Mouse (Mus musculus): ENCODE results near the gene Angel1. TPM values are rescaled to one million over a fixed set of nuclear protein-coding genes. Genes with fewer than 3 reads are reported as not detected.

Angel1 gene
- total and polyA plus RNA-seq, 2 experiments from 2014 or later = 6.5 to 7.1 TPM

- ATAC-seq (no peak), DNase-seq (no peak)
- no peak overlapping the region for H3K27ac ChIP-seq (ENCODE audit: low read depth, low read length)
- H3K4me2 ChIP-seq (ENCODE audit: low read depth) = no peak overlapping the region
- H3K4me3 ChIP-seq (ENCODE audit: low read depth, low read length) = no peak overlapping the region
- no peak for TF ChIP-seq CTCF (IDR thresholded peaks at IDR 0.05; ENCODE audit: low read depth)
- H3K36me3 ChIP-seq (ENCODE audit: insufficient read depth) = peaks cover 62% of the 10 kb centered on the region
- H3K4me1 ChIP-seq (ENCODE audit: insufficient read depth) = peaks cover 7% of the 10 kb centered on the region
- no peaks in the 10 kb centered on the region for H3K27me3 ChIP-seq (ENCODE audit: insufficient read depth, low read length)
- no peak overlapping the region for H3K9ac ChIP-seq
- no peaks in the 10 kb centered on the region for H3K9me3 ChIP-seq (ENCODE audit: low read length)
- WGBS = 89% methylated on average over 4 of the region's 4 CpGs
These were observed 38.8 kb downstream of the Angel1 start for GRCm38 (mm10) chr12:86687445-86687955.

GRCm38 (mm10) chr12:86686551-86687330 lies 39.5 kb downstream of the Angel1 start:
- H3K4me3 ChIP-seq (ENCODE audit: low read depth, low read length) = no peak overlapping the region
- H3K9me3 ChIP-seq (ENCODE audit: low read length) = no peaks in the 10 kb centered on the region
- TF ChIP-seq CTCF (IDR thresholded peaks at IDR 0.05; ENCODE audit: low read depth) = no peak
- no peaks in the 10 kb centered on the region for H3K27me3 ChIP-seq (ENCODE audit: insufficient read depth, low read length)
- no peak overlapping the region for H3K9ac ChIP-seq
- H3K27ac ChIP-seq (ENCODE audit: low read depth, low read length) = no peak overlapping the region
- DNase-seq = no peak
- ATAC-seq = 0 out of 2 replicates have a peak, but pooled peaks have one; percentile 19
- 52% methylated on average over 12 of the region's 13 CpGs for WGBS
- H3K4me1 ChIP-seq (ENCODE audit: insufficient read depth) = peaks cover 9% of the 10 kb centered on the region
- no peak overlapping the region for H3K4me2 ChIP-seq (ENCODE audit: low read depth)
- peaks cover 55% of the 10 kb centered on the region for H3K36me3 ChIP-seq (ENCODE audit: insufficient read depth)

- no peak for DNase-seq
- no peak for TF ChIP-seq CTCF (IDR thresholded peaks at IDR 0.05; ENCODE audit: low read depth)
- no peaks in the 10 kb centered on the region for H3K27me3 ChIP-seq (ENCODE audit: insufficient read depth, low read length)
- ATAC-seq = no peak
- peaks cover 41% of the 10 kb centered on the region for H3K36me3 ChIP-seq (ENCODE audit: insufficient read depth)
- H3K4me1 ChIP-seq (ENCODE audit: insufficient read depth) = peaks cover 9% of the 10 kb centered on the region
- H3K4me2 ChIP-seq (ENCODE audit: low read depth) = no peak overlapping the region
- no peak overlapping the region for H3K27ac ChIP-seq (ENCODE audit: low read depth, low read length)
- H3K9me3 ChIP-seq (ENCODE audit: low read length) = no peaks in the 10 kb centered on the region
- no peak overlapping the region for H3K4me3 ChIP-seq (ENCODE audit: low read depth, low read length)
- WGBS = 64% methylated on average over 9 of the region's 9 CpGs
- H3K9ac ChIP-seq = no peak overlapping the region
These were observed 41.0 kb downstream of the Angel1 start for GRCm38 (mm10) chr12:86685275-86685674.

GRCm38 (mm10) chr12:86683698-86684097 lies 42.6 kb downstream of the Angel1 start:
- Histone ChIP-seq H3K36me3 (ENCODE audit: insufficient read depth) (peaks cover 25% of the 10 kb centered on the region), H3K27me3 (ENCODE audit: insufficient read depth, low read length) (no peaks in the 10 kb centered on the region), H3K9ac (no peak overlapping the region), H3K4me1 (ENCODE audit: insufficient read depth) (peaks cover 9% of the 10 kb centered on the region), H3K4me3 (ENCODE audit: low read depth, low read length) (no peak overlapping the region), H3K4me2 (ENCODE audit: low read depth) (peak overlapping the region; percentile 70; the same call in 1 of the 2 replicates), H3K9me3 (ENCODE audit: low read length) (no peaks in the 10 kb centered on the region), H3K27ac (ENCODE audit: low read depth, low read length) (no peak overlapping the region)
- DNase-seq (no peak), ATAC-seq (no peak)
- 77% methylated on average over 7 of the region's 7 CpGs for WGBS
- TF ChIP-seq CTCF (IDR thresholded peaks at IDR 0.05; ENCODE audit: low read depth) = no peak

GRCm38 (mm10) chr12:86682178-86682577 lies 44.1 kb downstream of the Angel1 start:
- Histone ChIP-seq H3K4me3 (ENCODE audit: low read depth, low read length) (peak overlapping the region; percentile 91), H3K27ac (ENCODE audit: low read depth, low read length) (no peak overlapping the region), H3K9me3 (ENCODE audit: low read length) (no peaks in the 10 kb centered on the region), H3K27me3 (ENCODE audit: insufficient read depth, low read length) (no peaks in the 10 kb centered on the region), H3K36me3 (ENCODE audit: insufficient read depth) (peaks cover 11% of the 10 kb centered on the region), H3K9ac (no peak overlapping the region), H3K4me2 (ENCODE audit: low read depth) (peak overlapping the region; percentile 70), H3K4me1 (ENCODE audit: insufficient read depth) (peaks cover 9% of the 10 kb centered on the region)
- no peak for ATAC-seq
- no peak for TF ChIP-seq CTCF (IDR thresholded peaks at IDR 0.05; ENCODE audit: low read depth)
- no peak for DNase-seq
- 62% methylated on average over 8 of the region's 8 CpGs for WGBS

GRCm38 (mm10) chr12:86681626-86682025 lies 44.6 kb downstream of the Angel1 start:
- H3K27ac ChIP-seq (ENCODE audit: low read depth, low read length) = no peak overlapping the region; the same call in 1 of the 2 replicates
- peaks cover 9% of the 10 kb centered on the region for H3K4me1 ChIP-seq (ENCODE audit: insufficient read depth)
- no peak overlapping the region for H3K9ac ChIP-seq
- no peak for ATAC-seq
- no peaks in the 10 kb centered on the region for H3K27me3 ChIP-seq (ENCODE audit: insufficient read depth, low read length)
- 80% methylated on average over 9 of the region's 9 CpGs for WGBS
- TF ChIP-seq CTCF (IDR thresholded peaks at IDR 0.05; ENCODE audit: low read depth) = no peak
- DNase-seq = no peak
- peak overlapping the region; percentile 91 for H3K4me3 ChIP-seq (ENCODE audit: low read depth, low read length)
- H3K9me3 ChIP-seq (ENCODE audit: low read length) = no peaks in the 10 kb centered on the region
- peak overlapping the region; percentile 70 for H3K4me2 ChIP-seq (ENCODE audit: low read depth)
- H3K36me3 ChIP-seq (ENCODE audit: insufficient read depth) = peaks cover 7% of the 10 kb centered on the region

- Histone ChIP-seq H3K4me1 (ENCODE audit: insufficient read depth) (peaks cover 9% of the 10 kb centered on the region), H3K4me3 (ENCODE audit: low read depth, low read length) (peak overlapping the region; percentile 91), H3K27me3 (ENCODE audit: insufficient read depth, low read length) (no peaks in the 10 kb centered on the region), H3K27ac (ENCODE audit: low read depth, low read length) (peak overlapping the region; percentile 91), H3K9me3 (ENCODE audit: low read length) (no peaks in the 10 kb centered on the region), H3K36me3 (ENCODE audit: insufficient read depth) (no peaks in the 10 kb centered on the region), H3K4me2 (ENCODE audit: low read depth) (peak overlapping the region; percentile 70), H3K9ac (peak overlapping the region; percentile 98)
- TF ChIP-seq CTCF (IDR thresholded peaks at IDR 0.05; ENCODE audit: low read depth) = peak; percentile 52
- WGBS = 17% methylated on average over 11 of the region's 11 CpGs
- DNase-seq (peak; percentile 65), ATAC-seq (peak; percentile 45)
These were observed 45.6 kb downstream of the Angel1 start for GRCm38 (mm10) chr12:86680591-86681193.
